Mouse (Mus musculus): Measurements from ENCODE around the gene Vil1.

DNA sequence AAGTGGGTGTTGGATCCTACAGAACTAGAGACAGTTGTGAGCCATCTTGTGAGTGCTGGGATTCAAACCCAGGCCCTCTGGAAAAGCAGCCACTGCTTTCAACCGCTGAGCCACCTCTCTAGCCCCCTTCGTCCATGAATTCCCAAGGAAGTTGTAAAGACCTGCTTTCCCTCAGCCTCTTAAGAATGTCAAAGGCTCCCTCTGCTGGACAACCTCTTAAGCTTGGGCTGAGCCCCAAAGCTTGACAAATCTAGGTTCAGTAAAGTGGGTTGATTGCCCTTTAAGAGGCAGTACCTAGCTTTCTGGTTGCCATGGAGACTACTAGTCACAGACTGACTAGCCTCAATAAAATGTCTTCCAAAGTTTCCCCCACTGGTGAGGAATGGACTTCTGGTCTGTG, 47.4 kb upstream of the Vil1 start, which contains the start of gene Catip:
- TF ChIP-seq CTCF (IDR thresholded peaks at IDR 0.05; ENCODE audit: extremely low read depth, insufficient read length, insufficient replicate concordance, low read depth, low read length) (peak; percentile 61; the same call in 1 of the 2 replicates), POLR2A (IDR thresholded peaks at IDR 0.05; ENCODE audit: low read depth, low read length) (no peak)

All from small intestine, adult 2 months (tissue).